Mouse (Mus musculus) myocyte (in vitro differentiated cells): ENCODE data around the gene Sult2a3. TPM values are rescaled to one million over a fixed set of nuclear protein-coding genes. Genes with fewer than 3 reads are reported as not detected.
"Not testable (repeated sequence)": the region's sequence is repeated elsewhere in the genome, so short reads cannot be mapped to it uniquely, and the experiment has no call there.

Experiments
- H3K27me3 ChIP-seq: one replicate; pipeline ENCODE4 v1.6.1; 2011; ENCODE audit not compliant: control insufficient read depth, insufficient read depth, insufficient read length
- H3K36me3 ChIP-seq: one replicate; pipeline ENCODE4 v1.6.1; 2011; ENCODE audit not compliant: control insufficient read depth, insufficient read depth
- H3K4me2 ChIP-seq: one replicate; pipeline ENCODE4 v1.6.1; 2011; ENCODE audit warnings: low read depth, control low read depth
- H3K4me3 ChIP-seq: one replicate; pipeline ENCODE4 v1.5.1; 2011; ENCODE audit warnings: mild to moderate bottlenecking, control low read depth, moderate library complexity
- H3K79me2 ChIP-seq: one replicate; pipeline ENCODE4 v1.6.1; 2011; ENCODE audit not compliant: control insufficient read depth, insufficient read depth
- H3ac ChIP-seq: one replicate; pipeline ENCODE4 v1.6.1; 2011; ENCODE audit not compliant: control insufficient read depth, insufficient read length
- CEBPB ChIP-seq: IDR thresholded peaks from 2 replicates; pipeline ENCODE4 v1.6.1; 2011; ENCODE audit warnings: mild to moderate bottlenecking, moderate library complexity; ENCODE audit not compliant: poor library complexity, insufficient read depth, severe bottlenecking
- E2F4 ChIP-seq: IDR thresholded peaks from one replicate; pipeline ENCODE4 v1.6.1; 2011; ENCODE audit warnings: mild to moderate bottlenecking, control low read depth, moderate library complexity; ENCODE audit not compliant: insufficient read depth
- MAX ChIP-seq: IDR thresholded peaks from one replicate; pipeline ENCODE4 v1.6.1; 2011; ENCODE audit warnings: low read depth, mild to moderate bottlenecking, control low read depth
- MYOD1 ChIP-seq, 3 experiments: IDR thresholded peaks; one replicate each; pipeline ENCODE4 v1.6.1; 2011; ENCODE audit warnings: control low read depth in 2 of 3, low read depth in 2 of 3, mild to moderate bottlenecking in 2 of 3, moderate library complexity in 1 of 3; ENCODE audit not compliant: insufficient read length in 2 of 3, control insufficient read depth in 1 of 3
- MYOG ChIP-seq, 3 experiments: IDR thresholded peaks; one replicate each; pipeline ENCODE4 v1.6.1; 2011; ENCODE audit warnings: control low read depth in 2 of 3, low read depth in 2 of 3, mild to moderate bottlenecking in 2 of 3; ENCODE audit not compliant: insufficient read length in 2 of 3, control insufficient read depth in 1 of 3, insufficient read depth in 1 of 3
- POLR2A ChIP-seq: IDR thresholded peaks from one replicate; pipeline ENCODE4 v1.6.1; 2011; ENCODE audit warnings: low read depth, mild to moderate bottlenecking, control low read depth, moderate library complexity; ENCODE audit not compliant: insufficient read length
- POLR2AphosphoS2 ChIP-seq: IDR thresholded peaks from one replicate; pipeline ENCODE4 v1.6.1; 2011; ENCODE audit warnings: low read depth, control low read depth; ENCODE audit not compliant: insufficient read length
- REST ChIP-seq: IDR thresholded peaks from one replicate; pipeline ENCODE4 v1.6.1; 2011; ENCODE audit warnings: mild to moderate bottlenecking, control low read depth, moderate library complexity; ENCODE audit not compliant: insufficient read depth, insufficient read length
- SRF ChIP-seq: IDR thresholded peaks from one replicate; pipeline ENCODE4 v1.6.1; 2011; ENCODE audit warnings: low read depth; ENCODE audit not compliant: control insufficient read depth, insufficient read length
- TCF12 ChIP-seq: IDR thresholded peaks from one replicate; pipeline ENCODE4 v1.6.1; 2011; ENCODE audit warnings: mild to moderate bottlenecking, control low read depth; ENCODE audit not compliant: poor library complexity, insufficient read depth, severe bottlenecking
- TCF3 ChIP-seq: IDR thresholded peaks from one replicate; pipeline ENCODE4 v1.6.1; 2011; ENCODE audit warnings: low read depth, control low read depth; ENCODE audit not compliant: insufficient read length
- USF1 ChIP-seq: IDR thresholded peaks from one replicate; pipeline ENCODE4 v1.6.1; 2011; ENCODE audit warnings: low read depth, mild to moderate bottlenecking, control low read depth, moderate library complexity
- polyA plus RNA-seq: library from polyadenylated mRNA; unstranded; fragments of >200 nt; fragmentation: generic; extraction: Trizol; gene quantifications from one replicate; pipeline ENCODE4 v1.2.1, GENCODE M21; 2012; ENCODE audit warnings: missing spikeins

Gene Sult2a3
- not detected for polyA plus RNA-seq

DNA sequence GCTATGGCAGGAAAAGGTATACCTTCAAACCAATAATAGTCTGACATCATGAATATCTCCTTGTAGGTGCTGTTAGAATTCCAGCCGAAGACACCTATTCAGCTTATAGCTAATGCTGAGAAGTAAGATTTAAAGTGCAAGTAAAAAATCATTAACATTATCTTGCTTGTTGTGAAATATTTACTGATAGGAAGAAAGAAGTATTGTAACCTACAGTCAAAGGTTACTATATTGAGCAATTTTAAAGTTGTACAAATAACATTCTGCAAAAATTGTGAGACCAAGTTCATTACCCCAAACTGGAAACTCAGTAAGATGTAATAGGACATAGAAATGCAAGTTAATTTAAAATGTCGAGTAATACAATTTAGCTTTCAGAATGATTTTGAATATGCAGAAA is at the start of gene Sult2a3:
Sult2a3 (minus strand) TSS at position 101 of the 400 bp plus-strand sequence.
- H3ac ChIP-seq, result no peak within 1 kb of the TSS
- H3K4me2 ChIP-seq, result no peak within 1 kb of the TSS
- H3K36me3 ChIP-seq, result no peaks in the 10 kb centered on the region
- no peaks in the 10 kb centered on the region for H3K79me2 ChIP-seq
- no peaks in the 10 kb centered on the region for H3K27me3 ChIP-seq
- no peak within 1 kb of the TSS for H3K4me3 ChIP-seq
- TF ChIP-seq CEBPB (no peak), POLR2AphosphoS2 (no peak), USF1 (no peak), E2F4 (no peak), TCF3 (no peak), TCF12 (no peak), MYOD1 (IDR thresholded peaks at IDR 0.05; ENCODE audit: control insufficient read depth in 1 of 3, insufficient read length in 2 of 3, low read depth in 2 of 3) (no peak), MYOG (IDR thresholded peaks at IDR 0.05; ENCODE audit: control insufficient read depth in 1 of 3, insufficient read depth in 1 of 3, insufficient read length in 2 of 3, low read depth in 2 of 3) (no peak)

GRCm38 (mm10) chr7:14120436-14120835 is 2.4 kb downstream of the Sult2a3 start:
- Histone ChIP-seq H3K79me2 (no peaks in the 10 kb centered on the region), H3K36me3 (no peaks in the 10 kb centered on the region), H3ac (no peak overlapping the region), H3K4me3 (no peak overlapping the region), H3K27me3 (no peaks in the 10 kb centered on the region), H3K4me2 (no peak overlapping the region)
- no peak for TF ChIP-seq E2F4
- no peak for TF ChIP-seq USF1

GRCm38 (mm10) chr7:14119865-14120264 is 3.0 kb downstream of the Sult2a3 start:
- H3ac ChIP-seq, H3K36me3 ChIP-seq, H3K79me2 ChIP-seq, H3K4me2 ChIP-seq, H3K27me3 ChIP-seq, H3K4me3 ChIP-seq: not testable (repeated sequence)

DNA sequence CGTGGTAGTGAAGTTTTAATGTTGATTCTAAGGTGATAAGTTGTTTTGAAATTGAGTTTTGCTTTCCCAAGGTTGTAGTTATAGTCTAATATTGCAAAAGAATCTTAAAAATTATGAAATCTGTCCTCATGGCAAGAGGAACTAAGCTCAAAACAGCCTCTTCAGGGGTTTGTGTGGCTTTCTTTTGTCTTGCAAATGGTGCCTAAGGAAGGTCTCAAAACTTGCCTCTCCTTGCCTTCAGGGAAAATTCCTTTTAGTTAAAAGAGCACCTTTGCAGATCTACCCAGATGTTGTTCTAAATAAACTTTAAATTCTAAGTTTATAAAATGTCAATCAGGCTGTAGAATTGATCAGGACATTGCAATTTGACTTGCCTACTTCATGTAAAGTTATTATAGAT is 6.1 kb downstream of the Sult2a3 start:
- Histone ChIP-seq H3K79me2 (no peaks in the 10 kb centered on the region), H3K4me3 (no peak overlapping the region), H3K36me3 (no peaks in the 10 kb centered on the region), H3ac (no peak overlapping the region), H3K27me3 (no peaks in the 10 kb centered on the region), H3K4me2 (no peak overlapping the region)
- TF ChIP-seq E2F4 (no peak), SRF (no peak), MYOD1 (IDR thresholded peaks at IDR 0.05; ENCODE audit: control insufficient read depth in 1 of 3, insufficient read length in 2 of 3, low read depth in 2 of 3) (no peak), REST (no peak), MAX (no peak), TCF12 (no peak), TCF3 (no peak), POLR2A (no peak), MYOG (IDR thresholded peaks at IDR 0.05; ENCODE audit: control insufficient read depth in 1 of 3, insufficient read depth in 1 of 3, insufficient read length in 2 of 3, low read depth in 2 of 3) (no peak), USF1 (no peak), CEBPB (no peak), POLR2AphosphoS2 (no peak)

DNA sequence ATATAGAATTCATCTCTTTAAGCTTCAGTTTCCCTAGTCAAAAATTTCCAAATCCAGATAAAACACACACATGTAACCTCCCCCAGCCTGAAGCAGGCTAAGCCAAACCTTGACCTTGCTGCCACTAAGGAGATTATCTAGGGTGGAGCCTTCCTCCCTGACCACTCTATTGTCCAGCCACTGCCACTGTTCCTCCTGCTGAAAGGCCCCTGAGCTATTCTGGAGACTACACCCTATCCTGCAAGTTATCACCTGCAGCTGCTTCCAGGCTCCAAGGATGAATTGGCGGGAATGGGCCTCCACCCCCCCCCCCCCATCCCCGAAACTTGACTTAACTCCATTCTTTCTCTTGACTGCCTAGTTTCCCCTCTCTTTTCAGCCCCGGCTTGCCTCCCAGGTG is 8.4 kb downstream of the Sult2a3 start:
- not testable (repeated sequence) for H3K79me2 ChIP-seq, H3ac ChIP-seq, H3K4me2 ChIP-seq, H3K4me3 ChIP-seq, H3K36me3 ChIP-seq, H3K27me3 ChIP-seq

DNA sequence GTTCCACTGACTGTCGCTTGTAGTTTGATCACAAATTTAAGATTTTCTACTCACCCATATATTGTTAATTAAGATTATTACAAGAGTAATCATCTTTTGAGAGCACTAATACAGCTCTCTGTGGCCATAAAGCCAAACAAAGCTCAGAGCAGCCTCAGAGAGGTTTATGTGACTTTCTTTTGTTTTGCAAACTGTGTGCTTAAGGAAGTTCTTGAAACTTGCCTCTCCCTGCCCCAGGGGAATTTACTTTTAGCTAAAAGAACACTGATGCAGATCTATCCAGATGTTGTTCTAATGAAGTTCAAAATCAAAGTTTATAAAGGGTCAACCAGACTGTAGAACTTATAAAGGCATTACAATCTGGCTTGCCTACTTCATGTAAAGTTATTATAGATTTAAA is 75.0 kb downstream of the Sult2a3 start:
- H3K36me3 ChIP-seq, H3K27me3 ChIP-seq, H3K79me2 ChIP-seq, H3K4me3 ChIP-seq, H3K4me2 ChIP-seq, H3ac ChIP-seq: not testable (repeated sequence)

GRCm38 (mm10) chr7:14030831-14031230 is 92.0 kb downstream of the Sult2a3 start:
- not testable (repeated sequence) for H3K79me2 ChIP-seq

More at GRCm38 (mm10) chr7:14030831-14031230, 92.0 kb downstream of the Sult2a3 start:
- not testable (repeated sequence) for H3ac ChIP-seq, H3K4me3 ChIP-seq, H3K4me2 ChIP-seq, H3K36me3 ChIP-seq, H3K27me3 ChIP-seq

Other genes with a start within 250 kb of the Sult2a3 start
- not detected for gene Sult2a4, start 133.4 kb downstream of the Sult2a3 start, polyA plus RNA-seq
- not detected for gene Sult2a6, start 131.8 kb upstream of the Sult2a3 start, polyA plus RNA-seq
- not detected for gene Obox8, start 210.5 kb upstream of the Sult2a3 start, polyA plus RNA-seq